Mouse (Mus musculus): ENCODE data around the gene Rap1gap. TPM values are rescaled to one million over a fixed set of nuclear protein-coding genes. Genes with fewer than 3 reads are reported as not detected.

The Rap1gap gene
- total RNA-seq, 2 experiments from 2014 or later = 2.3 TPM; not detected in 1

- no peak for ATAC-seq (replicated peaks; ENCODE audit: low FRiP score, low TSS enrichment, poor library complexity, severe bottlenecking)
These were observed 67.4 kb downstream of the Rap1gap start for GRCm38 (mm10) chr4:137731891-137732290.

GRCm38 (mm10) chr4:137732361-137732760, 67.8 kb downstream of the Rap1gap start:
- ATAC-seq (replicated peaks; ENCODE audit: low FRiP score, low TSS enrichment, poor library complexity, severe bottlenecking) = no peak

- ATAC-seq (replicated peaks; ENCODE audit: low FRiP score, low TSS enrichment, poor library complexity, severe bottlenecking) = no peak
These were observed 68.4 kb downstream of the Rap1gap start for GRCm38 (mm10) chr4:137732962-137733361.

- ATAC-seq (replicated peaks; ENCODE audit: low FRiP score, low TSS enrichment, poor library complexity, severe bottlenecking) = no peak
These were observed 68.9 kb downstream of the Rap1gap start for GRCm38 (mm10) chr4:137733459-137733858.

- ATAC-seq (replicated peaks; ENCODE audit: low FRiP score, low TSS enrichment, poor library complexity, severe bottlenecking) = no peak
These were observed 71.7 kb downstream of the Rap1gap start for GRCm38 (mm10) chr4:137736220-137736701.

- ATAC-seq (replicated peaks; ENCODE audit: low FRiP score, low TSS enrichment, poor library complexity, severe bottlenecking) = no peak
These were observed 73.2 kb downstream of the Rap1gap start for GRCm38 (mm10) chr4:137737760-137738159.

GRCm38 (mm10) chr4:137739151-137739923, 74.8 kb downstream of the Rap1gap start:
- peak; percentile 66; the same call in 1 of the 2 replicates for ATAC-seq (replicated peaks; ENCODE audit: low FRiP score, low TSS enrichment, poor library complexity, severe bottlenecking)

- ATAC-seq (replicated peaks; ENCODE audit: low FRiP score, low TSS enrichment, poor library complexity, severe bottlenecking) = no peak
These were observed 75.8 kb downstream of the Rap1gap start for GRCm38 (mm10) chr4:137740350-137740749.

- no peak for ATAC-seq (replicated peaks; ENCODE audit: low FRiP score, low TSS enrichment, poor library complexity, severe bottlenecking)
These were observed 79.3 kb downstream of the Rap1gap start for GRCm38 (mm10) chr4:137743791-137744190.

GRCm38 (mm10) chr4:137744433-137744918, 80.0 kb downstream of the Rap1gap start:
- no peak for ATAC-seq (replicated peaks; ENCODE audit: low FRiP score, low TSS enrichment, poor library complexity, severe bottlenecking)

GRCm38 (mm10) chr4:137747091-137747490, 82.6 kb downstream of the Rap1gap start:
- no peak for ATAC-seq (replicated peaks; ENCODE audit: low FRiP score, low TSS enrichment, poor library complexity, severe bottlenecking)

- ATAC-seq (replicated peaks; ENCODE audit: low FRiP score, low TSS enrichment, poor library complexity, severe bottlenecking) = no peak
These were observed 83.1 kb downstream of the Rap1gap start for GRCm38 (mm10) chr4:137747590-137747989.

- no peak for ATAC-seq (replicated peaks; ENCODE audit: low FRiP score, low TSS enrichment, poor library complexity, severe bottlenecking)
These were observed 84.2 kb downstream of the Rap1gap start for GRCm38 (mm10) chr4:137748726-137749125.

GRCm38 (mm10) chr4:137749680-137750079, 85.2 kb downstream of the Rap1gap start:
- ATAC-seq (replicated peaks; ENCODE audit: low FRiP score, low TSS enrichment, poor library complexity, severe bottlenecking) = no peak

GRCm38 (mm10) chr4:137750121-137750520, 85.6 kb downstream of the Rap1gap start:
- ATAC-seq (replicated peaks; ENCODE audit: low FRiP score, low TSS enrichment, poor library complexity, severe bottlenecking) = no peak

- peak; percentile 68 for ATAC-seq (replicated peaks; ENCODE audit: low FRiP score, low TSS enrichment, poor library complexity, severe bottlenecking)
These were observed 86.8 kb downstream of the Rap1gap start for GRCm38 (mm10) chr4:137751310-137751709.

- no peak for ATAC-seq (replicated peaks; ENCODE audit: low FRiP score, low TSS enrichment, poor library complexity, severe bottlenecking)
These were observed 87.2 kb downstream of the Rap1gap start for GRCm38 (mm10) chr4:137751717-137752116.

GRCm38 (mm10) chr4:137752471-137752870, 87.9 kb downstream of the Rap1gap start:
- no peak for ATAC-seq (replicated peaks; ENCODE audit: low FRiP score, low TSS enrichment, poor library complexity, severe bottlenecking)

- no peak for ATAC-seq (replicated peaks; ENCODE audit: low FRiP score, low TSS enrichment, poor library complexity, severe bottlenecking)
These were observed 88.7 kb downstream of the Rap1gap start for GRCm38 (mm10) chr4:137753199-137753598.

- ATAC-seq (replicated peaks; ENCODE audit: low FRiP score, low TSS enrichment, poor library complexity, severe bottlenecking) = no peak
These were observed 89.9 kb downstream of the Rap1gap start for GRCm38 (mm10) chr4:137754446-137754845.

GRCm38 (mm10) chr4:137762886-137763285, 98.4 kb downstream of the Rap1gap start:
- ATAC-seq (replicated peaks; ENCODE audit: low FRiP score, low TSS enrichment, poor library complexity, severe bottlenecking) = no peak
